Mouse (Mus musculus) liver, embryonic 12.5 days (tissue): ENCODE data around the gene Hadha. TPM values are rescaled to one million over a fixed set of nuclear protein-coding genes. Genes with fewer than 3 reads are reported as not detected.

Experiments
- ATAC-seq: fragments of 200-750 bp; cut with Nextera tagmentation; 2 replicates; pipeline ENCODE4 v1.8.0; 2017; ENCODE audit warnings: moderate number of reproducible peaks, mild to moderate bottlenecking, moderate library complexity
- H3K27ac ChIP-seq: fragments of 300-500 bp; sonication (generic); 2 replicates; pipeline ENCODE4 v1.5.1; 2016; ENCODE audit warnings: mild to moderate bottlenecking
- H3K27me3 ChIP-seq: fragments of 300-500 bp; sonication (generic); replicated peaks from 2 replicates; pipeline ENCODE4 v1.6.1; 2016; ENCODE audit warnings: mild to moderate bottlenecking, moderate library complexity
- H3K36me3 ChIP-seq: fragments of 300-500 bp; sonication (generic); 2 replicates; pipeline ENCODE4 v1.6.1; 2016; ENCODE audit warnings: mild to moderate bottlenecking, moderate library complexity
- H3K4me1 ChIP-seq: fragments of 300-500 bp; sonication (generic); 2 replicates; pipeline ENCODE4 v1.6.1; 2016
- H3K4me2 ChIP-seq: fragments of 300-500 bp; sonication (generic); 2 replicates; pipeline ENCODE4 v1.6.1; 2016; ENCODE audit warnings: mild to moderate bottlenecking, moderate library complexity
- H3K4me3 ChIP-seq: fragments of 300-500 bp; sonication (generic); 2 replicates; pipeline ENCODE4 v1.5.1; 2016; ENCODE audit warnings: mild to moderate bottlenecking, moderate library complexity
- H3K9ac ChIP-seq: fragments of 300-500 bp; sonication (generic); 2 replicates; pipeline ENCODE4 v1.6.1; 2016; ENCODE audit warnings: mild to moderate bottlenecking, moderate library complexity
- H3K9me3 ChIP-seq: fragments of 300-500 bp; sonication (generic); replicated peaks from 2 replicates; pipeline ENCODE4 v1.6.1; 2016; ENCODE audit warnings: mild to moderate bottlenecking, moderate library complexity
- WGBS: fragments of 180-500 bp; shearing (Covaris S2); methylation state at CpG from one replicate; pipeline ENCODE4 v1.1.7; 2016; ENCODE audit not compliant: insufficient replicate concordance; 5-methylcytosine and 5-hydroxymethylcytosine counted together
- polyA plus RNA-seq: library from polyadenylated mRNA; unstranded; fragments of >200 nt; fragmentation: Nextera tagmentation; extraction: Ambion mirVana; gene quantifications from 2 replicates; pipeline ENCODE4 v1.2.1, GENCODE M21; 2016

Gene Hadha
- polyA plus RNA-seq, 1 experiment from 2014 or later, result 92.2 TPM

- peaks cover 18% of the 10 kb centered on the region for H3K27me3 ChIP-seq
- H3K27ac ChIP-seq, result no peak overlapping the region
- H3K9ac ChIP-seq, result no peak overlapping the region
- H3K4me3 ChIP-seq, result no peak overlapping the region
- ATAC-seq, result no peak
- WGBS, result 75% methylated on average over 7 of the region's 7 CpGs
- no peak overlapping the region for H3K4me2 ChIP-seq
- no peaks in the 10 kb centered on the region for H3K4me1 ChIP-seq
- H3K9me3 ChIP-seq, result no peaks in the 10 kb centered on the region
- peaks cover 78% of the 10 kb centered on the region for H3K36me3 ChIP-seq
These were observed 34.9 kb downstream of the Hadha start for GRCm38 (mm10) chr5:30120106-30120505.

GRCm38 (mm10) chr5:30119163-30119562, 35.8 kb downstream of the Hadha start:
- Histone ChIP-seq H3K4me2 (no peak overlapping the region), H3K4me1 (peaks cover 7% of the 10 kb centered on the region; the same call in 1 of the 2 replicates), H3K27me3 (peaks cover 27% of the 10 kb centered on the region), H3K36me3 (peaks cover 69% of the 10 kb centered on the region), H3K9me3 (no peaks in the 10 kb centered on the region), H3K4me3 (no peak overlapping the region), H3K27ac (no peak overlapping the region), H3K9ac (no peak overlapping the region)
- WGBS, result 86% methylated on average over 6 of the region's 6 CpGs
- ATAC-seq, result no peak

GRCm38 (mm10) chr5:30118018-30118417, 36.9 kb downstream of the Hadha start:
- H3K4me2 ChIP-seq, result no peak overlapping the region
- peaks cover 39% of the 10 kb centered on the region for H3K27me3 ChIP-seq
- WGBS, result 81% methylated on average over 1 of the region's 1 CpGs
- H3K9ac ChIP-seq, result no peak overlapping the region
- H3K4me1 ChIP-seq, result peaks cover 13% of the 10 kb centered on the region; the same call in 1 of the 2 replicates
- H3K36me3 ChIP-seq, result peaks cover 57% of the 10 kb centered on the region
- no peak overlapping the region for H3K4me3 ChIP-seq
- no peak overlapping the region for H3K27ac ChIP-seq
- no peaks in the 10 kb centered on the region for H3K9me3 ChIP-seq
- ATAC-seq, result no peak

- H3K27me3 ChIP-seq, result peaks cover 62% of the 10 kb centered on the region
These were observed 39.2 kb downstream of the Hadha start for GRCm38 (mm10) chr5:30115718-30116117.

GRCm38 (mm10) chr5:30114761-30115140, 40.2 kb downstream of the Hadha start:
- Histone ChIP-seq H3K36me3 (peaks cover 25% of the 10 kb centered on the region), H3K4me2 (peak overlapping the region; percentile 77), H3K27ac (no peak overlapping the region), H3K4me1 (peaks cover 31% of the 10 kb centered on the region), H3K9me3 (no peaks in the 10 kb centered on the region), H3K4me3 (peak overlapping the region; percentile 52), H3K27me3 (peaks cover 71% of the 10 kb centered on the region), H3K9ac (no peak overlapping the region)
- WGBS, result 1% methylated on average over 28 of the region's 28 CpGs
- no peak for ATAC-seq

More at GRCm38 (mm10) chr5:30115718-30116117, 39.2 kb downstream of the Hadha start:
- WGBS, result 29% methylated on average over 10 of the region's 10 CpGs
- ATAC-seq, result no peak
- Histone ChIP-seq H3K36me3 (peaks cover 34% of the 10 kb centered on the region), H3K4me1 (peaks cover 23% of the 10 kb centered on the region), H3K4me3 (no peak overlapping the region), H3K9ac (no peak overlapping the region), H3K9me3 (no peaks in the 10 kb centered on the region), H3K27ac (no peak overlapping the region), H3K4me2 (no peak overlapping the region)

GRCm38 (mm10) chr5:30113881-30114760, 40.8 kb downstream of the Hadha start:
- under 1% methylated on average over 102 of the region's 103 CpGs for whole genome bisulfite sequencing
- peak; percentile 35; the same call in 1 of the 2 replicates for ATAC-seq
- Histone ChIP-seq H3K27ac (no peak overlapping the region), H3K27me3 (peaks cover 77% of the 10 kb centered on the region), H3K4me2 (peak overlapping the region; percentile 77), H3K4me1 (peaks cover 31% of the 10 kb centered on the region), H3K36me3 (peaks cover 18% of the 10 kb centered on the region), H3K4me3 (peak overlapping the region; percentile 52), H3K9ac (no peak overlapping the region), H3K9me3 (no peaks in the 10 kb centered on the region)

GRCm38 (mm10) chr5:30112533-30113068, 42.4 kb downstream of the Hadha start:
- WGBS, result 71% methylated on average over 3 of the region's 3 CpGs
- H3K27ac ChIP-seq, result no peak overlapping the region
- peaks cover 91% of the 10 kb centered on the region for H3K27me3 ChIP-seq
- no peak overlapping the region for H3K4me2 ChIP-seq
- ATAC-seq, result no peak
- no peak overlapping the region for H3K9ac ChIP-seq
- peaks cover 4% of the 10 kb centered on the region; the same call in 1 of the 2 replicates for H3K36me3 ChIP-seq
- no peak overlapping the region for H3K4me3 ChIP-seq
- H3K4me1 ChIP-seq, result peaks cover 31% of the 10 kb centered on the region
- H3K9me3 ChIP-seq, result no peaks in the 10 kb centered on the region

GRCm38 (mm10) chr5:30111771-30112170, 43.2 kb downstream of the Hadha start:
- 51% methylated on average over 3 of the region's 3 CpGs for WGBS
- Histone ChIP-seq H3K9ac (no peak overlapping the region), H3K36me3 (no peaks in the 10 kb centered on the region; the same call in 1 of the 2 replicates), H3K27ac (no peak overlapping the region), H3K4me1 (peaks cover 31% of the 10 kb centered on the region), H3K4me3 (no peak overlapping the region), H3K27me3 (peaks cover 98% of the 10 kb centered on the region), H3K9me3 (no peaks in the 10 kb centered on the region), H3K4me2 (peak overlapping the region; percentile 51; the same call in 1 of the 2 replicates)
- ATAC-seq, result no peak

GRCm38 (mm10) chr5:30111126-30111525, 43.8 kb downstream of the Hadha start:
- H3K9ac ChIP-seq, result no peak overlapping the region
- no peaks in the 10 kb centered on the region for H3K36me3 ChIP-seq
- 2% methylated on average over 18 of the region's 18 CpGs for WGBS
- peak overlapping the region; percentile 51 for H3K4me2 ChIP-seq
- no peaks in the 10 kb centered on the region for H3K9me3 ChIP-seq
- H3K4me1 ChIP-seq, result peaks cover 31% of the 10 kb centered on the region
- H3K27me3 ChIP-seq, result peaks cover 98% of the 10 kb centered on the region
- no peak overlapping the region for H3K27ac ChIP-seq
- peak overlapping the region; percentile 17; the same call in 1 of the 2 replicates for H3K4me3 ChIP-seq
- ATAC-seq, result peak; percentile 38

- Histone ChIP-seq H3K9me3 (no peaks in the 10 kb centered on the region), H3K4me2 (peak overlapping the region; percentile 51), H3K4me1 (peaks cover 31% of the 10 kb centered on the region), H3K27me3 (peaks cover 98% of the 10 kb centered on the region), H3K27ac (no peak overlapping the region), H3K36me3 (no peaks in the 10 kb centered on the region), H3K4me3 (peak overlapping the region; percentile 17; the same call in 1 of the 2 replicates), H3K9ac (no peak overlapping the region)
- 10% methylated on average over 22 of the region's 22 CpGs for WGBS
- no peak for ATAC-seq
These were observed 44.4 kb downstream of the Hadha start for GRCm38 (mm10) chr5:30110371-30111060.

GRCm38 (mm10) chr5:30109899-30110298, 45.1 kb downstream of the Hadha start:
- Histone ChIP-seq H3K4me1 (peaks cover 38% of the 10 kb centered on the region), H3K27ac (no peak overlapping the region), H3K27me3 (peaks cover 98% of the 10 kb centered on the region), H3K9me3 (no peaks in the 10 kb centered on the region), H3K4me2 (no peak overlapping the region), H3K9ac (no peak overlapping the region), H3K4me3 (no peak overlapping the region), H3K36me3 (no peaks in the 10 kb centered on the region)
- ATAC-seq, result no peak
- 58% methylated on average over 2 of the region's 2 CpGs for WGBS

- Histone ChIP-seq H3K36me3 (no peaks in the 10 kb centered on the region), H3K9ac (no peak overlapping the region), H3K27ac (no peak overlapping the region), H3K9me3 (no peaks in the 10 kb centered on the region), H3K27me3 (peaks cover 98% of the 10 kb centered on the region), H3K4me1 (peaks cover 27% of the 10 kb centered on the region), H3K4me3 (no peak overlapping the region), H3K4me2 (no peak overlapping the region)
- 57% methylated on average over 6 of the region's 6 CpGs for WGBS
- ATAC-seq, result no peak
These were observed 46.7 kb downstream of the Hadha start for GRCm38 (mm10) chr5:30108233-30108632.
